Mouse (Mus musculus) brain, embryonic 14.5 days (tissue): ENCODE data around the gene Lin37.

ENCODE experiments used
- CTCF ChIP-seq: fragments of 200-500 bp; IDR thresholded peaks from 2 replicates; pipeline ENCODE4 v1.5.1; 2012; ENCODE audit warnings: inconsistent platforms, mild to moderate bottlenecking, moderate library complexity, borderline replicate concordance; ENCODE audit not compliant: insufficient read depth, insufficient read length; ENCODE audit errors: extremely low read depth
- POLR2A ChIP-seq: fragments of 200-500 bp; IDR thresholded peaks from 2 replicates; pipeline ENCODE4 v1.6.1; 2012; ENCODE audit warnings: mild to moderate bottlenecking, inconsistent platforms, borderline replicate concordance; ENCODE audit not compliant: poor library complexity, insufficient read depth, insufficient read length, severe bottlenecking; ENCODE audit errors: extremely low read depth

DNA sequence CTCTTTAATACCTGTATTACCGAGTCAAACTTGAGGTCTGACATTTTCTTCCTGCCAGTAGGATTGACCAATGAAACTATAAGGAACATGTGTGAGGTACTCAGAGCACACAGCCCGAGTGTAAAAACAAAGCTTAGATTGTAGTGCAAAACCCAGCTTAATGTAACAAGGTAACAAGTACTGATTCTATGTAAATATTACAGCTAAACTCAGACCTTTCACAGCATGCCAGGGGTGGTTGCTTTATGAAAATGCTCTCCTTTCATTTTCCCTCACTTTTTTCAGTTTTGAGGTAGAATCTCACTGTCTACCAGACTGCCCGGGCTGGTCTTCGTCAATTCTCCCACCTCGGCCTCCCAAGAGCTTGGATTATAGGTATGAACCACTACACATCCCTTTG is 36.5 kb upstream of the Lin37 start:
- no peak for TF ChIP-seq POLR2A
- TF ChIP-seq CTCF: no peak
